Mouse (Mus musculus) olfactory bulb, adult 2 months (tissue): ENCODE measurements around the gene Vsig2. TPM values are rescaled to one million over a fixed set of nuclear protein-coding genes. Genes with fewer than 3 reads are reported as not detected.

Experiments
- H3K27ac ChIP-seq: fragments of 200-500 bp; 2 replicates; pipeline ENCODE4 v1.5.1; 2012; ENCODE audit warnings: low read depth, low read length; ENCODE audit not compliant: insufficient read depth
- H3K4me1 ChIP-seq: fragments of 200-500 bp; 2 replicates; pipeline ENCODE4 v1.6.1; 2012; ENCODE audit warnings: low read length; ENCODE audit not compliant: control insufficient read depth, insufficient read depth
- H3K4me3 ChIP-seq: fragments of 200-500 bp; 2 replicates; pipeline ENCODE4 v1.5.1; 2012; ENCODE audit warnings: mild to moderate bottlenecking, low read depth, low read length, moderate library complexity; ENCODE audit not compliant: insufficient read depth
- CTCF ChIP-seq: fragments of 200-500 bp; IDR thresholded peaks from 2 replicates; pipeline ENCODE4 v1.5.1; 2012; ENCODE audit warnings: low read depth, mild to moderate bottlenecking, low read length, moderate library complexity; ENCODE audit not compliant: insufficient read depth
- POLR2A ChIP-seq: fragments of 200-500 bp; IDR thresholded peaks from 2 replicates; pipeline ENCODE4 v1.6.1; 2012; ENCODE audit warnings: mild to moderate bottlenecking, low read depth, low read length, moderate library complexity; ENCODE audit not compliant: insufficient read depth
- WGBS: fragments of 180-500 bp; shearing (Covaris S2); methylation state at CpG from one replicate; pipeline ENCODE4 v1.1.7; 2018; 5-methylcytosine and 5-hydroxymethylcytosine counted together
- polyA plus RNA-seq: library from polyadenylated mRNA; stranded (reverse); fragments of >200 nt; gene quantifications from 2 replicates; pipeline ENCODE4 v1.2.4, GENCODE M21; 2012; ENCODE audit warnings: low replicate concordance; ENCODE audit not compliant: missing spikeins, insufficient read depth, insufficient read length

Gene Vsig2
- polyA plus RNA-seq, 1 experiment: not detected

GRCm38 (mm10) chr9:37543869-37544440, 4.9 kb downstream of the Vsig2 start:
- Histone ChIP-seq H3K4me3 (peak overlapping the region; percentile 27; the same call in 1 of the 2 replicates), H3K27ac (no peak overlapping the region), H3K4me1 (peaks cover 16% of the 10 kb centered on the region)
- TF ChIP-seq CTCF (no peak), POLR2A (no peak)
- WGBS: 60% methylated on average over 12 of the region's 12 CpGs

- Histone ChIP-seq H3K4me3 (peak overlapping the region; percentile 27), H3K27ac (no peak overlapping the region), H3K4me1 (peaks cover 12% of the 10 kb centered on the region)
- 3% methylated on average over 29 of the region's 29 CpGs for WGBS
- TF ChIP-seq POLR2A (no peak), CTCF (peak; percentile 73)
Measured at GRCm38 (mm10) chr9:37544447-37545165, 5.6 kb downstream of the Vsig2 start.

GRCm38 (mm10) chr9:37545166-37545610, 6.1 kb downstream of the Vsig2 start:
- no peak overlapping the region for H3K27ac ChIP-seq
- no peak for TF ChIP-seq POLR2A
- TF ChIP-seq CTCF: no peak

GRCm38 (mm10) chr9:37545847-37546452, 6.9 kb downstream of the Vsig2 start:
- Histone ChIP-seq H3K4me3 (no peak overlapping the region), H3K4me1 (peaks cover 12% of the 10 kb centered on the region), H3K27ac (no peak overlapping the region)
- WGBS: 57% methylated on average over 27 of the region's 27 CpGs
- no peak for TF ChIP-seq POLR2A

More at GRCm38 (mm10) chr9:37545166-37545610, 6.1 kb downstream of the Vsig2 start:
- WGBS: 28% methylated on average over 17 of the region's 17 CpGs
- Histone ChIP-seq H3K4me3 (peak overlapping the region; percentile 27), H3K4me1 (peaks cover 12% of the 10 kb centered on the region)

GRCm38 (mm10) chr9:37546889-37547288, 7.8 kb downstream of the Vsig2 start:
- WGBS: 75% methylated on average over 1 of the region's 1 CpGs
- H3K27ac ChIP-seq: no peak overlapping the region
- no peak overlapping the region for H3K4me3 ChIP-seq
- peaks cover 14% of the 10 kb centered on the region for H3K4me1 ChIP-seq
- TF ChIP-seq POLR2A (no peak), CTCF (no peak)

- TF ChIP-seq CTCF: no peak
- TF ChIP-seq POLR2A: no peak
- Histone ChIP-seq H3K4me1 (peaks cover 21% of the 10 kb centered on the region), H3K4me3 (peak overlapping the region; percentile 25; the same call in 1 of the 2 replicates), H3K27ac (no peak overlapping the region)
- 61% methylated on average over 1 of the region's 1 CpGs for WGBS
Measured at GRCm38 (mm10) chr9:37550435-37550834, 11.4 kb downstream of the Vsig2 start.

GRCm38 (mm10) chr9:37551751-37552531, 12.9 kb downstream of the Vsig2 start:
- Histone ChIP-seq H3K27ac (peak overlapping the region; percentile 28), H3K4me3 (peak overlapping the region; percentile 61)
- WGBS: 4% methylated on average over 23 of the region's 23 CpGs

GRCm38 (mm10) chr9:37552536-37553293, 13.7 kb downstream of the Vsig2 start, which contains the start of gene Nrgn:
Gene Nrgn (minus strand): TSS chr9:37552904.
- peak within 1 kb of the TSS; percentile 61 for H3K4me3 ChIP-seq
- 6% methylated on average over 31 of the region's 31 CpGs for WGBS
- TF ChIP-seq CTCF (no peak), POLR2A (0 out of 2 replicates have a peak, but pooled peaks have one; percentile 26)
- peaks cover 24% of the 10 kb centered on the region for H3K4me1 ChIP-seq
- H3K27ac ChIP-seq: peak within 1 kb of the TSS; percentile 28

More at GRCm38 (mm10) chr9:37551751-37552531, 12.9 kb downstream of the Vsig2 start:
- H3K4me1 ChIP-seq: peaks cover 24% of the 10 kb centered on the region
- no peak for TF ChIP-seq CTCF
- no peak for TF ChIP-seq POLR2A
